Mouse (Mus musculus) midbrain, embryonic 14.5 days (tissue): Measurements from ENCODE around the gene Brd3. TPM values are rescaled to one million over a fixed set of nuclear protein-coding genes. Genes with fewer than 3 reads are reported as not detected.

Source experiments
- microRNA-seq: library from miRNA; unstranded; fragments of <30 nt; microRNA quantifications from one replicate; pipeline ENCODE4, GENCODE M21; 2016
- polyA plus RNA-seq: library from polyadenylated mRNA; unstranded; fragments of >200 nt; fragmentation: Nextera tagmentation; extraction: Ambion mirVana; gene quantifications from 2 replicates; pipeline ENCODE4 v1.2.1, GENCODE M21; 2014

Gene Brd3
- polyA plus RNA-seq, 1 experiment from 2014 or later = 174 TPM

Small RNAs within 50 kb of the gene (microRNA-seq; reads per million reads assigned to microRNA genes)
- gene Gm24049 (not detected), gene Mir7578 (not detected)

Other genes with a start within 250 kb of the Brd3 start
- gene Vav2, start 80.6 kb downstream of the Brd3 start, polyA plus RNA-seq = 14.1 and 16.4 TPM in 2 replicates
- gene Brd3os, start 65.3 kb downstream of the Brd3 start, polyA plus RNA-seq = 37.8 and 45.1 TPM in 2 replicates
- 31.9 and 44.2 TPM in 2 replicates for gene Wdr5, start 7.5 kb upstream of the Brd3 start, polyA plus RNA-seq
- gene Rxra, start 168.8 kb upstream of the Brd3 start, polyA plus RNA-seq = 1.9 and 2.5 TPM in 2 replicates